Mouse (Mus musculus): ENCODE measurements around the gene Fau.
A peak's percentile ranks its signal among the peaks of the same experiment; 100 is the strongest.
"Not testable (repeated sequence)": the region's sequence is repeated elsewhere in the genome, so short reads cannot be mapped to it uniquely, and the experiment has no call there.

The Fau gene

DNA sequence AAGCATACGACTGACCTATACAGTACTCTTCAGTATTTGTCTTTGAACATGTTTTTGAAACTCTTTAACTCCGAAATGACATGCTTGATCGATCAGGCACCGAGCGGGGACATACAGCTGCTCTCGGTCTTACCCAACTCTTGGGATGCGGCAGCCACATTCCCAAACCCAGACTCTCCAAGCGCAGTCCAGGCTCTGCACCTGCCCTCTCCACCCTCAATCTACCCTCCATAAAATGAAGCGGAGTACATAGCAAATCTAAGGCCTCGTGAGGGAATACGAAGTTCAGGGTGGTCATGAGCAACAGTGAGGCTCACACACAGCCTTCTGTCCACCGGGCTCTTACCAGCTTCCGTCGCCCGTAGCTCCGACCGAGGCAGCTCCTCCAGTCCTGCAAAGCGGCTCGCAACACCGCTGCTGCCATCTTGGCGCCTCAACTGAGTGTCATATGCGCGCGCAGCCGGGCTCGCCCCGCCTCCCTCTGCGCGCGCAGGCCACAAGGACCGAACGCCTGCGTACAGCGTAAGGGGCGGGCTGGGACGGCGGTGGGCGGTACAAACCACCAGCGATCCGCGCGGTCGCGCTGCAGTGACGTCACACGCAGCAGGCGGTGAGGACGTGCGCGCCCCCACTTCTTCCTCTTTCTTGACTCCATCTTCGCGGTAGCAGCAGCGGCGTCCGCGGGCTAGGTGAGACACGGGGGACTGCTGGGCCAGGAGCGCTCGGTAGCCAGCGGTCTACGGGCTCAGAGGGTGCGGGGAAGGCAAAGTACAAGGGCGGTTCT, at the start of gene Fau, which contains the start of gene Mrpl49:
Fau (plus strand) TSS at position 532 of the 784 bp plus-strand sequence.
Mrpl49 (minus strand) TSS at position 473 of the 784 bp plus-strand sequence.
- DNase-seq = peak; percentile 100

DNA sequence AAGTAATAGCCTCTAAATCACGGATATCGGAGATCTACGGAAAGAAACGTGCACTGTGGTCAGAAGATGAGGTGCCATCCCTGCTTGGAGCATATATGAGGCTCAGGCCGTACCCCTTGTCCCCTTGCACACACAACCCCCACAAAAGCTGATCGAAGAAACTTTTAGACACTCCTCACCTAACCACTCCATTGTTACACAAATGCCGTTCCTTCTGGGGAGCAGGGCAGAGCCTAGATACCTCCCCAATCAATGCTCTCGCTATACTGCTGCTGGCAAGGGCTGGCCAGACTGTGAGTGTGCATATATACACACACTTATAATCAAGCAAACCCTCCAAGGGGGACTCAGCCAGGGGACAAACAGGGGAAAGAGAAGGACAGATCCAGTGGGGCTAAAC, 48.5 kb upstream of the Fau start:
- no peak for DNase-seq

DNA sequence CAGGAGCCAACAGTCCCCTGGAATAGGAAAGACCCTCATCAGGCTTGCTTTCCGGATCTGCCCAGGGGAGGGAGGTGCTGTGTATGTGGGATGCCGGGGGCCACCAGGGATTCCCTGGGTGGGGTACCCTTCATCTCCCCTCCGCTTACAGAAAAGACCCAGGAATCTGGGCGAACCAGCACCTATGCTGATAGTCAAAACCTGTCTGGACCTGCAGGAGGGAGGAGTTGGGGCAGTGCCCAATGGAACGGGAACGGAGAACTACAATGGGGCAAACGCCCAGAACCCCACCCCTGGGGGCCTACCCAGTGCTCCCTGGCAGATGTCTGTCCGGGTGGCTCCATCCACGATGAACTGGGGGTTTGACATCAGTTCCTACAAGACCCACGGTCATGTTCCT, 44.0 kb upstream of the Fau start:
- no peak for DNase-seq

DNA sequence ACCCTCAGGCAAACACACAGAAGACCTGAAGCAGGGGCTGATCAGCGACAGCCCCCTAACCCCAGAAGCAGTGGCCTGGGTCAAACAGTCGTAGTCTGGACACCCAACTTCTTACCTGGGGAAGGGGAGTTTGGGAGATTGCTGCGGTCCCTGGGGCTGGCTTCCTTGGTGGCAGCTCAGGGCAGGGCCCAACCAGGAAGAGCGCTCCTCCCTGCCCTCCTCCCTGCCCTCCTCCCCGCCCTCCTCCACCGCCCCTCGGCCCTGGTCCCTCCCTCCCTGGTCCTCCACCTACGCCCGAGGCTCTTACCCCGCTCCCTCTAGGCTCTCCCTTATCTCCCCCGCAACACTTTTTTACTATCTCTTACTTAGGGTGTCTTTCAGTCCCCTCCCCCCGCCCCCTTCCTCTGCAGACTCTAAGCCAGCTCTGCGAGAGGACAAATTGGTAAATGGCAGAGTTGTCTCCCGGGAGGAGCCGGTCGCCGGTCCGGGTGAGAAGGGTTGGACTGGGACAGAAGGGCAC, 42.6 kb upstream of the Fau start:
- DNase-seq = peak; percentile 60 to 74

DNA sequence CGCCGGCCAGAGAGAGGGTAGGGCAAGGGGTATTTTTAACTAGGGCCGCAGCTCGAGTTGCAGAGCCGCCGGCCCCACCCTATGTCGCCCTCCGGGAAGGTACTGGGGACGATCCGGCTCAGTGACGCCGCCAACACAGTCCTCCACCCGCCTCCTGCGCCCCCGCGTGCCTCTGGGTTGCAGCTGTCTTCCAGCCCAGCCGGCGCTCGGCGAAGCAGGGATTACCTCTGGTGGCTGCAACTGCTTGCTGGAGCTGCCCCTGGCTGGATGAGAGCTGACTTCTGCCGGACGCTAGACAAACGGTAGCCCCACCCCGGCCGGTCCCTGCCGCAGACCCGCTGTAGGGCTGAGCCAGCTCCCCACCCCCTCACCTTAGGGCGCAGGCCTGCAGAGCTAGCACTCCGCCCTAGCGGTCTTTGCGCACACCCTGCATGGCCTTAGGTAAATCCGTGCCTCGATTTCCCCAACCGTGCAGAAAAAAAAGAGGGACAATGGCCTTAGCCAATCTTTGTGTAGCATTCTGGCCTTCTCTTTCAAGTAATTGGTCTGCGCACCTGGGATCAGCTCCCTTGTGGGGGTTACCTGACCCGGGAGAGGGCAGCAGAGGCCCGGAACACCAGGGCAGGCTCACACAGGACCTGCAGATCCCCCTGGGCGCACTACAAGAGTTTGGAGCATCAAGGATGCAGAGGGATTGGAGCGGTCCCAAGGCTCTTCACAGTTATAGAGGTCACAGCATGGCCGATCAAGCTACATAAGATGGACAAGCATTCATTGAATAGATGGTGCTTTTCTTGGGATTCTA, 41.9 kb upstream of the Fau start, which contains the start of gene Capn1:
Capn1 (minus strand) TSS at position 387 of the 805 bp plus-strand sequence.
- DNase-seq = peak; percentile 84 to 90

DNA sequence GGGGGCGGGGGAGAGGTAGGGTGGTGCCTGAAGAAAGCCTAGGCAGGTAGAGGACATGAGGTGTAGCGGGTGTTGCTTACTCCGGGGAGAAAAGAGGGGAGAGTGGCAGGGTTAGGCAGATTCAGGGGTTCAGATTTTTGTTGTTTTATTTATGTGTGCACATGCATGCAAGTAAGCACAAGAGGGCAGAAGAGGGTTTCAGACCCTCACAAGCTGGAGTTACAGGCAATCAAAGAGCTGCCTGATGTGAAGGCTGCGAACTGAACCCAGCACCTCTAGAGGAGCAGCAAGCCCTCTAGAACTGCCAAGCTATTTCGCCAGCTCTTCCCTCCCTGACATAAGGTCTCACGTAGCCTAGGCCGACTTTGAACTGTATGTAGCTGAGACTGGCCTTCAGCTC, 41.1 kb upstream of the Fau start:
- DNase-seq = peak in 1 of 2 experiments; percentile 35

DNA sequence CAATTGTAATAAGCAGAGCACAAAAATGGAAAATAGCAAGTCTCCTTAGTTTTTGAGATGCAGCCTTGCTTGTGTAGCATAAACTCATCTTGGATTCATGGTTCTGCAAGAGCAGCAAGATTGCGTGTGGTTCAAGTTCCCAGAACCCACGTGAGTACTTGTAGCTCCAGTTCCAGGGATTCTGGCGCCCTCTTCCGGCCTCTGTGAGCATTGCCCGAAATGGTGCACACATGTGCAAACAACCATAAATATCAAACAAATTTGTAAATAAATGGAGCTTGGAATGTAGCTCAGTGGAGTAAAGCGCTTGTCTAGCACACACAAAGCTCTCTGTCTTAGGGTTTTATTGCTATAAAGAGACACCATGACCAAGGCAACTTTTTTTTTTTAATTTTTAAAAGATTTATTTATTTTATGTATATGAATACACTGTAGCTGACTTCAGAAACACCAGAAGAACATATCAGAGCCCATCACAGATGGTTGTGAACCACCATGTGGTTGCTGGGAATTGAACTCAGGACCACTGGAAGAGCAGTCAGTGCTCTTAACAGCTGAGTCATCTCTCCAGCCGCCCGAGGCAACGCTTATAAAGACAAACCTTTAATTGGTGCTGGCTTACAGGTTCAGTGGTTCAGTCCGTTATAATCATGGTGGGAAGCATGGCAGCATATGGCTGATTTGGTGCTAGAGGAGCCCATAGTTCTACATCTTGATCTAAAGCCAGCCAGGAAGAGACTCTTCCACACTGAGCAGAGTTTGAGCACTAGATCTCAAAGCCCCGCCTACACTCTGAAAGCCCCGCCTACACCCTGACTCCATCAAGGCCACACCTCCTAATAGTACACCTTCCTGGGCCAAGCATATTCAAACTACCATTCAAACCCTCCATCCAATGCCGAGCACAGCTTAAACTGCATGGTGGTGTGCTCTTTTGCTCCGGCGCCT, 39.2 kb upstream of the Fau start:
- DNase-seq = peak; percentile 93 to 94

DNA sequence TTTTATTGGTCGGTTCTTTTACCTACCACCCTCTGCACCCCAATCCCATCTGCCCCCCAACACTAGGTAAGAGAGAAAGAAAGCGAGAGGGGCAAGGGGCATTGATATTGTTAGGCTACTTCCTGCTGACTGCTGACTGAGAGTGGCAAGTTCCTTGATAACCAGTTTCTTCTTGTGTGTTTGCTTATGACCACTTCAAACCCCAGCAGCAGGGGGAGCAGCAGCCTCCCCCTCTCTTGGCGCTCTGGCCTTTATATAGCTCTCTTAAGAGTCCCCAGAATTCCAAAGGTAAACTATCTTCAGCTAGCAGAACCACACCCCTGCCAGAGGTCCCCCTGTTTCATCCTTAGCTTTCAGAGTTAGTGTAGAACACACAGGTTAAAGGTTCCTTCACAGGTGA, 37.4 kb upstream of the Fau start:
- no peak for DNase-seq

DNA sequence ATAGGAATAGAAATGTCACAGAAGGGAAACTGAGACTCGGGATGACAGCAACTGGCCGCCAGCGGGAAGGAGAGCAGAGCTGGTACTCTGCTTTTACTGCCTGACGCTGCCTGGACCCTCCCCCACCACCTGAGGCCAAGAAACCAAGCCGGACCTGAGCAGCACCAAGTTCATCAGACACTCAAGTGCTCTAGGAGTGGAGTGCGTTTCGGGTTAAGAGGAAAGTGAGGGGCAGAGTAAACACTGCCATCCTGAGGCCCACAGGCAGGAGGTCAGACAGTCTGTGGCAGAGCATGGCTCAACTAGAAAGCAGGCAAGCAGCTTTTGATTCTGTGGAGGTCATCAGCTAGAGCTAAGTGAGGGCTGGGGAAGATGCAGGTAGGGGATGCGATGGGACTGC, 34.6 kb upstream of the Fau start:
- no peak for DNase-seq

DNA sequence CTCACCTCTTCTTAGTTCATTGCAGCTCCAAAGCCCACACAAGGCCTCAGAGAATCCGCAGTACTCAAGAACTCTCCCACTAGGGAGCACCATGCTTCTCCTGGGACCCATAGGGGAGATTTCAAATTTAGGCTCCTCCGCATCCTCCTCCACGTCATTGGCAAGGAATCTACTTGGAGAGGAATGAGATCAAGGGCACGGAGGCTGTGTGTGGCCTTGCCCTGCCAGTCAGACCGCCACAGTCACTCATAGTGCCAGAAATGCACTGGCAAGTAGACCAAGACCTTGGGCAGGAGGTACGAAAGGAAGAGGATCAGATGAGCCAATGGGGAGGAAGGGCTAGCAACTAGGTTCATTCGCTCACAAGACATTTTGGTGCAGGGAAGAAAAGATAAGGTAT, 33.7 kb upstream of the Fau start:
- no peak for DNase-seq

DNA sequence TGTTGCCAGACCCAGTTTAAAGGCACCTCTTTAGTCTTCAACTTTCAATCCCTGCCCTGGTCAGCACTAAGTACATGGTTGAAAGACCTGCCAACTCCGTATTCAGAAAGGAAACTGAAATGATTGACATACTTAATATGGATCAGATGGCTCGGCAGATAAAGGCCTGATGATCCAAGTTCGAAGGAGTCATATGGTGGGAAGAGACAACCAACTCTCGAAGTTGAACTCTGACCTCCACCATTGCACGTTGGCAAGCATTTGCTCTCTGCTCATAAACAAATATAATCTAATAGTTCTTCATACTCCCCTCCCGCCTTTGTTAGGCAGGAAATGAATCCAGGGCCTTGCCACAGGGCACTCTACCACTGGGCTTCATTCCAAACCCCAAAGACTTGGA, 28.7 kb upstream of the Fau start:
- no peak for DNase-seq

DNA sequence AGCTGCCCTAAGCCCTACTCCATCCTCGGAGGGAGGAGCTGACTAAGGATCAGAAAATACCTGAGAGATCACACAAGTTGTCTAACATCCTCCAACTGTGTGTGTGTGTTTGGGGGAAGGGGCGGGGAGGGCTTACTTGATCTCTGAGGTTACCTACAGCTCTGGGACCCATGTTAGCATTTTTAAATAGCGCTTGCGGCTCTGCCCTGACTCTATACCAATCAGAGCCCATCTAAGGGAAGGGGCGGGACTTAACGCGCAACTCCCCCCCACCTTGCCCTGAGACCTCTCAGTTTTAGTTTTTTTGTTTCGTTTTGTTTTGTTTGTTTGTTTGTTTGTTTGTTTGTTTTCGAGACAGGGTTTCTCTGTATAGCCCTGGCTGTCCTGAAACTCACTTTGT, 28.2 kb upstream of the Fau start:
- DNase-seq = no peak

DNA sequence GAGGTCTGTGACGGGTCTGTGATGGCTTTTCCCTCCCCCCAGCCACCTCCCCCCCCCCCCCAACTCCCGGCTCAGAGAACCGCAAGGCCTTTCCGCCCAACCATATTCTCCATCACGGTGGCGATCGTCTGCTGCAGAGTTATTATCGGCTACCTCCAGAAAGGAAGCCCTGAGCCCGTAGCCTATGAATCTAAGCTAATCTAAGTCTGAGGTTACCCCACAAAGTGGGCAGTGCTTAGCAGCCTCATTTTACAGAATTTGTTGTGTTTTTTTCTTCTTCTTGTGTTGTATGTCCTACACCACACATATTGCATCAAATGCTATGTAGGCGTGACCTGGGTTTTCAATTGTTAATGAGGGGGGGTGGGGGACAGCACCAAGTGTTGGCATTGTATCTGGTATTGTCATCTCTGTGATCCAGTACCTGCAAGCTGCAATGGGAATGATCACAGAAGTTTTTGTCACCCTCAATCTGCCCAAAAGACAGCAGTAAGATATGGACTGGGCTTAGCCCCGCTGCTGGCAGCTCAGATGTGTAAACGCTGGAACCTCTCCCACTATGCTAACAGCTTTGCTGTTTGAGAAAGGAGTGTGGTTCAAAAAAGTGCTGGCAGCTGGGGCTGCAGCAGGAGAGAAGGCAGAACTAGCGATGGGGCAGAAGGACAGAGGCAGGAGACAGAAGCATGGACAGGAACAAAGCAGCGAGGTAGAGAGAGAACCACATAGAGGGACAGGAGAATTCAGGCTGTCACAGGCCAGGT, 26.9 kb upstream of the Fau start:
- DNase-seq = no peak

DNA sequence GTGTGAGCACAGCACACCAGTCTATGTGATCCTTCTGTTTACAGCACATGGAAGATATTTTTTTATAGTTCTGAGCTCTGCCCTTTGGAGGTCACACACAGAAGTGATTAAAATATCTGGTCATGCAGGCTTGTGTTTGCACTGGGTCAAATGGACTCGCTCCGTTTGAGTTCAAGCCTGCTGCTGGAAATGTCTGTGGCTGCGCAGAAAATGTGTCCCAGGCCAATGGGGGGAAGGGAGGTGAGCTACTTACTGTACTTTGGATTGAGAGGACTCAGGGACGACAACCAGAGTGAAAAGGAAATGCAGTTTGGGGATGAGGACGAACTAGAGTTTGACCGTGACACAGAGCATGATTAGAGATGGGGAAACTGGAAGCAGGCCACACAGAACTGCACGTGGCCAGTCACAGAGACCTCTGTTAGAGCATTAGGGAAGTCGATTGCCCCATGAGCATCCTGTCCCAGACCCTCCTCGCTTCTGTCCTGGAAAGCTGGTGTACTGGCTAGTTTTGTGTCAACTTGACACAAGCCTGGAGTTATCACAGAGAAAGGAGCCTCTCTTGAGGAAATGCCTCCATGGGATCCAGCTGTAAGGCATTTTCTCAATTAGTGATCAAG, 21.6 kb upstream of the Fau start:
- no peak for DNase-seq

DNA sequence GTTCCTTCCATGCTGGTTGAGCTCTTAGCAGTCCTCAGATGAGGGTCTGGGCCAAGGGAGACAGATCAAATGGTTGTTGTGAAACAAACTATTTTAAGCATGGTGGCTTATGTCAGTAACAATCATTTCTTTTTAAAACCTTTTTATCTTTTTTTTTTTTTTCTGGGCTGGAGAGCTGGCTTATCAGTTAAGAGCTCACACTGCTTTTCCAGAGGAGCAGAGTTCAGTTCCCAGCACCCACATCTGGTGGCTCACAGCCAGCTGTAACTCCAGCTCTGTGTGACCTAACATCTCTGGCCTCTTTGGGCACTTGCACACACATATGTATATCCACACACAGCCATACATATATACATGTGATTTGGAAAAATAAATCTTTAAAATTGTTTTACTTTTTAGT, 19.9 kb upstream of the Fau start:
- DNase-seq = no peak

DNA sequence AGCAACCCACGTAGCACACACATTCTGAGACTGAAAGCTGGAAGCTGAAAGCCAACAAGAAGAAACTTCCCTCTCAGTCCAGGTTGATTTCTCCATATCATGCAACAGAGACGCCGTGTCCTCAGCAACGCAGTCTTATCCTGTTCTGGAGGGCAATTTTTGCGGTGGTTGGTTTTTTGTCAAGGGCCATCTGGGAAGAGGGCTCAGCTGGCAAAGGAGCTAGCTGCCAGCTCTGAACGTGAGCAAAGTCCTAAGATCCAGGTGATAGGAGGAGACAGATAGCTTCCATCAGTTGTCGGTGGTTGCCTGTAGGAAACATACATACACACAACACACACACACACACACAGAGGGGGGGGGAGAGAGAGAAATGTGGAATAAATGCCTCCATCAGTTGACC, 19.3 kb upstream of the Fau start:
- no peak for DNase-seq

DNA sequence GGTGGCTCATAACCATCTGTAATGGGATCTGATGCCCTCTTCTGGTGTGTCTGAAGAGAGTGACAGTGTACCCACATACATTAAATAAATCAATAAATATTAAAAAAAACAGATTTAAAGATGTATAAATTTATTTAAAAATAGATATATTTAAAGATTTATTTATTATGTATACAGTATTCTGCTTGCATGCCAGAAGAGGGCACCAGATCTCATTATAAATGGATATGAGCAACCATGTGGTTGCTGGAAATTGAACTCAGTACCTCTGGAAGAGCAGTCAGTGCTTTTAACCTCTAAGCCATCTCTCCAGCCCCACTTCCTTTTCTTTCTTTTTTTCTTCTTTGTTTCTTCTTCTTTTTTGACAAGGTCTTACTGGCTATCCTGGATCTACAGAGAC, 17.6 kb upstream of the Fau start:
- DNase-seq = no peak

DNA sequence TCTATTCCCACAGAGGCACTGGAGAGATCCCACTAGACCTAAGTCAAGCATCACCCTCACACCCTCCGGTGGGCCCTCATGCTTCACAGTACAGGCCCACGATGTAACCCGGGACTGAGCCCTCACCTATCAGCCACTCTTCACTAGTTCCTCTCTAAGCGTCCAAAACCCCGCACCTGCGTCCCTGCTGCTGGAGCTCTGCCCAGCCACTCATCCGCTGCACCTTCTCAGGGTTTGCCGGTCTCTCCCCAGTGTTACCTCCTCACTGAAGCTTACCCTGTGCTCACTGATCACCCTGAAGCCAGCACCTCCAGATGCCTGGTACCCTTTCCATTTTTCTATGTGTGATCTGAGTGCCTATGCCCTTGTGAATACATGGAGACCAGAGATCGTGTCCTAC, 15.4 kb upstream of the Fau start:
- no peak for DNase-seq

DNA sequence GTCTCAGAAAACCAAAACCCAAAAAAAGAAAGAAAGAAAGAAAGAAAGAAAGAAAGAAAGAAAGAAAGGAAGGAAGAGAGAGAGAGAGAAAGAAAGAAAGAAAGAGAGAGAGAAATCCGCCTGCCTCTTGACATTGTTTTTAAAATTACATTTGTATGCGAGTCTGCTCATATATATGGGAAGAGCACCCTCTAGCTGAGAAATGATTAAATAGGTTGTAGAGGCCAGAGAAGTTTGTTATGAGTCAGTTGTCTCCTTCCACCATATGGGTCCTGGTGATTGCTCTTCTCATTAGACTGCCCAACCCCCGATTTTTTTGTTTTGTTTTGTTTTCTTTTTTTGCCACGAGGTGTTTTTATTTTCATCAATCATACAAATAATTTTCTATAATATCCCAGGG, 13.5 kb upstream of the Fau start:
- DNase-seq = not testable (repeated sequence)

DNA sequence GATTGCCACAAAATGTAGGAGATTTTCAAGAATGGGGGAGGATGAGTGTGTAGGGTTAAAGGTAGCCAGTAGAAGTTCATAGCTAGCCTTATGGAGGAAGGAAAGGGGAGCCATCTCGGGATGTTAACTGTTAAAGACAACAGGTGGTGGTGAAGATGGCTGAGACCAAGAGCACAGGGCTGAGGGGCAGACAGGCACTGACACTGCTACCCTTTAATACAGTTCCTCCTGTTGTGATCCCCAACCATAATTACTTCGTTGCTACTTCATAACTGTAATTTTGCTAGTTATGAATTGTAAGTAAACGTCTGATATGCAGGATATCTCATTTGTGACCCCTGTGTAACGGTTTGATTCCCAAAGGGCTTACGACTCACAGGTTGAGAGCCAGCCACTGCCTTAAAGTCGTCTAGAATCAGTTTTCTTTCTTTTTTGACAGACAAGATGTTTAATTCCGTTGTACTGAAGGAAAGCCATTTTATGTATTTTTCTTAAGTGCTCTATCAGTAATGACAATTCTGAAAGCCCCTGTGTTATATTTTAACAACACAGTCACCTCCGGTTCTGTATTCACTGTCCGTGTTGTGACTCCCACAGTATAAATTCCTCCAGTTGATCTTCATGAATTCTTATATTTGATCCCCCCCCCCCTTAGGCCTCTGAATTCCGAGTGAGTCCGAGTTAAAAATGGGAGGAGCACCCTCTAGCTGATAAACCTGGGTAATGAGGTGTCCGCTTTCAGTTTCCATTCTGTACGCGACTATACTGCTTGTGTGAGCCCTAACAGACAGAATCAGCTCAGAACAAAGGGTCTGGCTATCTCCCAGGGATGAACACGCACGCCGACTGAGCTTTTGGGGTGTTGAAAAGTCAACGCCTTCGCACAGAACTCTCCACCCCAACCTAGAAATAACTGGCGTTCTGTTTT, 12.0 kb upstream of the Fau start:
- DNase-seq = no peak

Data from kidney, postnatal 4 days (tissue).